Mouse (Mus musculus) embryonic facial prominence, embryonic 14.5 days (tissue): ENCODE measurements around the gene Ptpru. TPM values are rescaled to one million over a fixed set of nuclear protein-coding genes. Genes with fewer than 3 reads are reported as not detected.
"Not testable (repeated sequence)": the region's sequence is repeated elsewhere in the genome, so short reads cannot be mapped to it uniquely, and the experiment has no call there.

Experiments
- ATAC-seq: fragments of 200-750 bp; cut with Nextera tagmentation; 2 replicates; pipeline ENCODE4 v1.8.0; 2017; ENCODE audit warnings: low read depth, moderate number of reproducible peaks, moderate TSS enrichment
- DNase-seq: peaks from one replicate; pipeline ENCODE4 v3.0.0-alpha.2; 2015; ENCODE audit warnings: low spot score
- H3K27ac ChIP-seq: fragments of 300-500 bp; sonication (generic); replicated peaks from 2 replicates; pipeline ENCODE4 v1.5.1; 2014; ENCODE audit warnings: low read depth, mild to moderate bottlenecking, low read length, moderate library complexity
- H3K27me3 ChIP-seq: fragments of 300-500 bp; sonication (generic); replicated peaks from 2 replicates; pipeline ENCODE4 v1.6.1; 2014; ENCODE audit warnings: low read length; ENCODE audit not compliant: control insufficient read depth, insufficient read depth
- H3K36me3 ChIP-seq: fragments of 300-500 bp; sonication (generic); 2 replicates; pipeline ENCODE4 v1.6.1; 2014; ENCODE audit warnings: low read length, mixed read lengths; ENCODE audit not compliant: control insufficient read depth, insufficient read depth
- H3K4me1 ChIP-seq: fragments of 300-500 bp; sonication (generic); 2 replicates; pipeline ENCODE4 v1.6.1; 2014; ENCODE audit warnings: antibody characterized with exemption, low read length; ENCODE audit not compliant: control insufficient read depth, insufficient read depth
- H3K4me2 ChIP-seq: fragments of 300-500 bp; sonication (generic); 2 replicates; pipeline ENCODE4 v1.6.1; 2014; ENCODE audit warnings: low read depth, mild to moderate bottlenecking, low read length, moderate library complexity, mixed read lengths
- H3K4me3 ChIP-seq: fragments of 300-500 bp; sonication (generic); 2 replicates; pipeline ENCODE4 v1.5.1; 2014; ENCODE audit warnings: low read depth, mild to moderate bottlenecking, low read length
- H3K9ac ChIP-seq: fragments of 300-500 bp; sonication (generic); 2 replicates; pipeline ENCODE4 v1.6.1; 2014; ENCODE audit warnings: low read depth, mild to moderate bottlenecking, low read length, moderate library complexity, mixed read lengths
- H3K9me3 ChIP-seq: fragments of 300-500 bp; sonication (generic); 2 replicates; pipeline ENCODE4 v1.6.1; 2016; ENCODE audit warnings: low read length; ENCODE audit not compliant: control insufficient read depth
- WGBS: fragments of 180-500 bp; shearing (Covaris S2); extraction: QIAGEN DNeasy Blood & Tissue Kit; methylation state at CpG from one replicate; pipeline ENCODE4 v1.1.7; 2014; 5-methylcytosine and 5-hydroxymethylcytosine counted together
- polyA plus RNA-seq: library from polyadenylated mRNA; unstranded; fragments of >200 nt; fragmentation: Nextera tagmentation; extraction: Ambion mirVana; gene quantifications from 2 replicates; pipeline ENCODE4 v1.2.1, GENCODE M21; 2014

Gene Ptpru
- polyA plus RNA-seq, 1 experiment from 2014 or later = 21.6 TPM

- Histone ChIP-seq H3K4me3 (no peak overlapping the region), H3K4me2 (no peak overlapping the region), H3K9me3 (no peaks in the 10 kb centered on the region), H3K4me1 (no peaks in the 10 kb centered on the region), H3K27me3 (no peaks in the 10 kb centered on the region), H3K36me3 (0 out of 2 replicates have a peak, but pooled peaks cover 5% of the 10 kb centered on the region), H3K9ac (no peak overlapping the region; the same call in 1 of the 2 replicates), H3K27ac (no peak overlapping the region)
- no peak for ATAC-seq
- 61% methylated on average over 11 of the region's 11 CpGs for WGBS
- DNase-seq = no peak
Observed at GRCm38 (mm10) chr4:131812458-131812857, 25.6 kb downstream of the Ptpru start.

DNA sequence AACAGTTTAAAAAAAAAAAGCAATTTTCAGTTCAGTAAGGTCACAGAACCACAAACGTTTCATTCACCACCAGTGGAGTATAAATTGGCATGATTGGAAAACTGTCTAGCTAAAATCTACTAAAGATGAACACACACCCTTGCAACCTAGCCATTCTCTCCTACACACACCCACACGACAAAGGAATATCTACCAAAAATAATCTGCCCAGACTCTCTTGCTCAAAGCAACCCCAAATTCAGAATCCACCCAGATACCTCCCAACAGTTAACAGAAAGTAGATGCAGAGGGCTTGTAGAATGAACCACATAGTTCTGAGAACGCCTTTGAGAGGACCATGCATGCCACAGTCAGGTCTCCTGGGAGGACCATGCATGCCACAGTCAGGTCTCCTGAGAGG lies 32.8 kb downstream of the Ptpru start:
- Histone ChIP-seq H3K36me3 (0 out of 2 replicates have a peak, but pooled peaks cover 19% of the 10 kb centered on the region), H3K27me3 (no peaks in the 10 kb centered on the region), H3K9ac (no peak overlapping the region), H3K27ac (no peak overlapping the region), H3K4me2 (no peak overlapping the region), H3K9me3 (no peaks in the 10 kb centered on the region), H3K4me3 (no peak overlapping the region), H3K4me1 (no peaks in the 10 kb centered on the region)
- no peak for ATAC-seq
- 59% methylated on average over 3 of the region's 3 CpGs for WGBS
- DNase-seq = no peak

DNA sequence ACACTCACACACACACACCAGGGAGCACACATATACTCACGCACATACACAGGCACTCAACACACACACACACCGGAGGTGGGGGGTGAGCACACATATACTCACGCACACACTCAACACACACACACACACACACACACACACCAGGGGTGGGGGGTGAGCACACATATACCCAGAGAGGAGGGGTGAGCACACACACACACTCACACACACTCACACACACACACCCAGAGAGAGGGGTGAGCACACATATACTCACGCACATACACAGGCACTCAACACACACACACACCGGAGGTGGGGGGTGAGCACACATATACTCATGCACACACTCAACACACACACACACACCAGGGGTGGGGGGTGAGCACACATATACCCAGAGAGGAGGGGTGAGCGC lies 33.4 kb downstream of the Ptpru start:
- H3K36me3 ChIP-seq = 0 out of 2 replicates have a peak, but pooled peaks cover 19% of the 10 kb centered on the region
- peak; percentile 62; the same call in 1 of the 2 replicates for ATAC-seq
- WGBS = 100% methylated on average over 5 of the region's 6 CpGs
- not testable (repeated sequence) for H3K27me3 ChIP-seq, H3K4me1 ChIP-seq, H3K4me3 ChIP-seq, H3K9ac ChIP-seq, H3K4me2 ChIP-seq, H3K9me3 ChIP-seq, DNase-seq, H3K27ac ChIP-seq

DNA sequence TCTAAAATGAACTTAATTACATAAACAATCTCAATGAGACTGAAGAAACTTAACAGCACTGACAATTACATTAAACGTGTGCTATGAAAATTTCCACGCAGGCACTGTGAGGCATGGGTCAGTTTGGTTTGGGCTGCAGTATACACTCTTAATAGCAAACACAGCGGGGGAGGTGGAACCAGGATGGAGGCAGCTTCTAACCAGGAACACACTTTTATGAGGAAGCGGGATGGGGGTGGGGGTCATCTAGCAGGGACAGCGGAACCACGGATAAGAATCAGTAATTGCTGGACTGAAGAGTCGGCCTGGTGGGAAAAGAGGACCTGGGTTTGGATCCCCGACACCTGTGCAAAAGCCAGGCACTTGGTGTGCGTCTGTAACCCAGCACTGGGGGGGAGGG lies 34.2 kb downstream of the Ptpru start:
- ATAC-seq = no peak
- WGBS = 55% methylated on average over 9 of the region's 9 CpGs
- H3K4me2 ChIP-seq = no peak overlapping the region

DNA sequence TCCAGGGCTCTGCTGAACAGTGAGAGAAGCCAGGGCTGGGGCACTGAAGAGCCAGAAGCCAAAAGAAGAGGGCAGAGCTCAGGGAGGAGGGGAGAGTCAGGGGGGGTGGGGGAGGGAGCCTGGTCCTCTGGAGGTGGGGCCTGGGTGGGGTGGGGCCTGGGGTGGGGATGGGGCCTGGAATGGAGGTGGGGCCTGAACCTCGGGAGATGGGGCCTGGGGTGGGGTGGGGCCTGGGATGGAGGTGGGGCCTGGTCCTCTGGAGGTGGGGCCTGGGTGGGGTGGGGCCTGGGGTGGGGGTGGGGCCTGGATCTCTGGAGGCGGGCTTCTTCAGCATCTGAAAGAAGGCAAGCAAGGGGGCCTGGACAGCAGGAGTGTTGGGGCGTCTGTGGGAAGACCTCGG lies 39.1 kb downstream of the Ptpru start:
- no peak overlapping the region for H3K4me3 ChIP-seq
- no peaks in the 10 kb centered on the region for H3K9me3 ChIP-seq
- H3K9ac ChIP-seq = no peak overlapping the region
- H3K27ac ChIP-seq = no peak overlapping the region
- no peaks in the 10 kb centered on the region for H3K27me3 ChIP-seq
- H3K36me3 ChIP-seq = 0 out of 2 replicates have a peak, but pooled peaks cover 17% of the 10 kb centered on the region
- DNase-seq = no peak
- 47% methylated on average over 2 of the region's 4 CpGs for WGBS
- H3K4me1 ChIP-seq = peaks cover 4% of the 10 kb centered on the region; the same call in 1 of the 2 replicates
- ATAC-seq = no peak
- no peak overlapping the region for H3K4me2 ChIP-seq

More for the DNA sequence above, 34.2 kb downstream of the Ptpru start:
- H3K27me3 ChIP-seq = no peaks in the 10 kb centered on the region
- H3K27ac ChIP-seq = no peak overlapping the region
- no peaks in the 10 kb centered on the region for H3K4me1 ChIP-seq
- H3K4me3 ChIP-seq = no peak overlapping the region
- H3K36me3 ChIP-seq = 0 out of 2 replicates have a peak, but pooled peaks cover 19% of the 10 kb centered on the region
- no peak overlapping the region for H3K9ac ChIP-seq
- no peak for DNase-seq
- no peaks in the 10 kb centered on the region for H3K9me3 ChIP-seq

DNA sequence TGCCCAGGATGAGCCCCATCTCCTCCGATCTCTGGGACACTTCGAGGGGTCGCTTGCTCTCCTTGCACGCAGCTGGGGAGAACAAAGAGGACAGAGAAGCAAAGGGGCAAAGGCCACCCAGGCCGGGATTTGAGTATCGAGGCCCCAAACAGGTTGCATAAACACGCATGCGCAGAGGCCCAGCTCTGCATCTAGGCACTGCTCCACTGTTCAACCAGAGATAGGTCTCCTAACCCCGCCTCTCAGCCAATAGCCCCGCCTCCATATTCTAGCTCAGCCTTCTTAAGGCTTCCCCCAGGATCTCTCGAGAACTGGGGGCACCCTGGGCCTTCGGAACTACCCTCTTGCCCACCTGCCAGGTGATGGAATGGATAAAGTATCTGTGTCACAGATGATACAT lies 40.2 kb downstream of the Ptpru start:
- no peak overlapping the region for H3K4me3 ChIP-seq
- H3K9ac ChIP-seq = no peak overlapping the region
- H3K27ac ChIP-seq = no peak overlapping the region
- peaks cover 4% of the 10 kb centered on the region; the same call in 1 of the 2 replicates for H3K4me1 ChIP-seq
- 0 out of 2 replicates have a peak, but pooled peaks cover 16% of the 10 kb centered on the region for H3K36me3 ChIP-seq
- no peaks in the 10 kb centered on the region for H3K9me3 ChIP-seq
- no peak for ATAC-seq
- H3K27me3 ChIP-seq = no peaks in the 10 kb centered on the region
- H3K4me2 ChIP-seq = no peak overlapping the region
- WGBS = 55% methylated on average over 12 of the region's 12 CpGs
- DNase-seq = no peak

GRCm38 (mm10) chr4:131797483-131797882 lies 40.6 kb downstream of the Ptpru start:
- H3K4me2 ChIP-seq = no peak overlapping the region
- H3K9ac ChIP-seq = no peak overlapping the region
- H3K36me3 ChIP-seq = 0 out of 2 replicates have a peak, but pooled peaks cover 12% of the 10 kb centered on the region
- WGBS = 80% methylated on average over 7 of the region's 7 CpGs
- no peak for DNase-seq
- no peak overlapping the region for H3K4me3 ChIP-seq
- no peaks in the 10 kb centered on the region for H3K27me3 ChIP-seq
- no peak for ATAC-seq
- no peak overlapping the region for H3K27ac ChIP-seq
- no peaks in the 10 kb centered on the region for H3K9me3 ChIP-seq
- H3K4me1 ChIP-seq = peaks cover 4% of the 10 kb centered on the region; the same call in 1 of the 2 replicates

DNA sequence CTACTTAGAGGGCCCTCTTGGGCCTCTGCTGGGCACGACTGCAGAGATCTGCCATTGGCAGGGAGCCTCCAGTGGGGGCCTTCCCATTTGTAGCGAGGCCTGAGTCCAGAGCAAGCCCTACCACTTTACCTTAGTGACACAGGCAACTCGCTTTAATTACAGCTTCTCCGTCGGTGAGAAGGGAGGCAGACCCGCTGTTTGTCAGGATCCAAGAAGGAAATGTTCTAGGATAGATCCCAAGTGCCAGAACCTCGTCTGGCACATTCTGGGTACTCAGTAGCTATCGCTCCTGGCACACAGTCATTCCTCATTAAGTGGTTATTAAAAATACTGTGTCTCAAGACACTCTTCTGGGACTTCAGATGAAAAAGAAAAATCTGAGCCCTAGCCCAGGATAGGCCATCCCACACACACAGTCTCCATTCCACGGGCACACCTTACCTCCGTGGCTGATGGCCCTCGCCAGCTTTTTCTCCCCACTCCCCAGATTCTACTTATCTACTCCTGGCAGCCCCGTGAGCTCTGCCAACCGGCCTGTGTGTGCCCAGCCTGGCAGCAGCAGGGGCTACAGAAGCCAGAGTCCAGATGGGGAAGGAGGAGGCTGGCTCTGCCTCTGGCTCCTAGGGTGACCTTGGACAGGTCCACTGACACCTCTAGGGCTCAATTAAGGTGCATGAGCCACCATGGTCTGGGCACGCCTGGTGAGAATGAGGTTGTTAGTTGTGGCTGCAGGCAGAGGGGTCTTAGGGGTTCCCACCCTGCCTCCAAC lies 41.6 kb downstream of the Ptpru start:
- Histone ChIP-seq H3K4me1 (peaks cover 4% of the 10 kb centered on the region; the same call in 1 of the 2 replicates), H3K27ac (no peak overlapping the region), H3K9ac (no peak overlapping the region), H3K4me2 (no peak overlapping the region), H3K36me3 (0 out of 2 replicates have a peak, but pooled peaks cover 2% of the 10 kb centered on the region), H3K27me3 (no peaks in the 10 kb centered on the region), H3K9me3 (no peaks in the 10 kb centered on the region), H3K4me3 (no peak overlapping the region)
- no peak for ATAC-seq
- no peak for DNase-seq
- WGBS = 75% methylated on average over 14 of the region's 14 CpGs
